Mouse (Mus musculus): ENCODE results near the gene Tubd1. TPM values are rescaled to one million over a fixed set of nuclear protein-coding genes. Genes with fewer than 3 reads are reported as not detected.

The Tubd1 gene
- polyA plus RNA-seq, 1 experiment, result 6.6 TPM

- Histone ChIP-seq H3K36me3 (ENCODE audit: control insufficient read depth, insufficient read depth) (no peaks in the 10 kb centered on the region), H3K27me3 (ENCODE audit: control insufficient read depth, insufficient read depth, insufficient read length) (no peaks in the 10 kb centered on the region), H3K4me2 (ENCODE audit: low read depth) (no peak overlapping the region), H3ac (ENCODE audit: control insufficient read depth, insufficient read length) (no peak overlapping the region), H3K4me3 (no peak overlapping the region), H3K79me2 (ENCODE audit: control insufficient read depth, insufficient read depth) (no peaks in the 10 kb centered on the region)
- peak in 2 of 3 experiments; percentile 69 to 70 for TF ChIP-seq MYOD1 (IDR thresholded peaks at IDR 0.05; ENCODE audit: control insufficient read depth in 1 of 3, insufficient read length in 2 of 3, low read depth in 2 of 3)
- no peak for TF ChIP-seq POLR2AphosphoS2 (IDR thresholded peaks at IDR 0.05; ENCODE audit: insufficient read length, low read depth)
- no peak for TF ChIP-seq MAX (IDR thresholded peaks at IDR 0.05; ENCODE audit: low read depth)
- TF ChIP-seq POLR2A (IDR thresholded peaks at IDR 0.05; ENCODE audit: insufficient read length, low read depth), result no peak
- no peak for TF ChIP-seq TCF3 (IDR thresholded peaks at IDR 0.05; ENCODE audit: insufficient read length, low read depth)
- TF ChIP-seq TCF12 (IDR thresholded peaks at IDR 0.05; ENCODE audit: insufficient read depth, poor library complexity, severe bottlenecking), result peak; percentile 26
- no peak for TF ChIP-seq CEBPB (IDR thresholded peaks at IDR 0.05; ENCODE audit: insufficient read depth, poor library complexity, severe bottlenecking)
Observed at GRCm38 (mm10) chr11:86611991-86612390, 67.2 kb downstream of the Tubd1 start.

- peaks cover 12% of the 10 kb centered on the region for H3K79me2 ChIP-seq (ENCODE audit: control insufficient read depth, insufficient read depth)
- TF ChIP-seq REST (IDR thresholded peaks at IDR 0.05; ENCODE audit: insufficient read depth, insufficient read length) (no peak), MYOD1 (IDR thresholded peaks at IDR 0.05; ENCODE audit: control insufficient read depth in 1 of 3, insufficient read length in 2 of 3, low read depth in 2 of 3) (peak in 1 of 3 experiments; percentile 14), E2F4 (IDR thresholded peaks at IDR 0.05; ENCODE audit: insufficient read depth) (no peak), POLR2A (IDR thresholded peaks at IDR 0.05; ENCODE audit: insufficient read length, low read depth) (no peak), CEBPB (IDR thresholded peaks at IDR 0.05; ENCODE audit: insufficient read depth, poor library complexity, severe bottlenecking) (no peak), SRF (IDR thresholded peaks at IDR 0.05; ENCODE audit: control insufficient read depth, insufficient read length, low read depth) (no peak)
- H3K36me3 ChIP-seq (ENCODE audit: control insufficient read depth, insufficient read depth), result no peaks in the 10 kb centered on the region
- H3K4me2 ChIP-seq (ENCODE audit: low read depth), result peak overlapping the region; percentile 63
- H3K4me3 ChIP-seq, result no peak overlapping the region
- H3ac ChIP-seq (ENCODE audit: control insufficient read depth, insufficient read length), result no peak overlapping the region
- H3K27me3 ChIP-seq (ENCODE audit: control insufficient read depth, insufficient read depth, insufficient read length), result no peaks in the 10 kb centered on the region
Observed at GRCm38 (mm10) chr11:86614056-86614530, 69.3 kb downstream of the Tubd1 start.

GRCm38 (mm10) chr11:86614607-86615006 is 69.8 kb downstream of the Tubd1 start:
- H3K4me3 ChIP-seq, result no peak overlapping the region
- TF ChIP-seq REST (IDR thresholded peaks at IDR 0.05; ENCODE audit: insufficient read depth, insufficient read length) (no peak), SRF (IDR thresholded peaks at IDR 0.05; ENCODE audit: control insufficient read depth, insufficient read length, low read depth) (no peak), USF1 (IDR thresholded peaks at IDR 0.05; ENCODE audit: low read depth) (no peak), CEBPB (IDR thresholded peaks at IDR 0.05; ENCODE audit: insufficient read depth, poor library complexity, severe bottlenecking) (no peak), MYOD1 (IDR thresholded peaks at IDR 0.05; ENCODE audit: control insufficient read depth in 1 of 3, insufficient read length in 2 of 3, low read depth in 2 of 3) (no peak)

More at GRCm38 (mm10) chr11:86614607-86615006, 69.8 kb downstream of the Tubd1 start:
- peak overlapping the region; percentile 63 for H3K4me2 ChIP-seq (ENCODE audit: low read depth)
- no peak overlapping the region for H3ac ChIP-seq (ENCODE audit: control insufficient read depth, insufficient read length)
- peaks cover 12% of the 10 kb centered on the region for H3K79me2 ChIP-seq (ENCODE audit: control insufficient read depth, insufficient read depth)
- H3K27me3 ChIP-seq (ENCODE audit: control insufficient read depth, insufficient read depth, insufficient read length), result no peaks in the 10 kb centered on the region
- no peaks in the 10 kb centered on the region for H3K36me3 ChIP-seq (ENCODE audit: control insufficient read depth, insufficient read depth)

Other genes with a start within 250 kb of the Tubd1 start
- 6.2 TPM for gene Med13, start 187.4 kb upstream of the Tubd1 start, polyA plus RNA-seq (2012; fragmentation: generic; extraction: Trizol)
- gene Rnft1, start 60.3 kb upstream of the Tubd1 start, polyA plus RNA-seq (2012; fragmentation: generic; extraction: Trizol), result 8.2 TPM
- gene Rps6kb1, start 186 bp upstream of the Tubd1 start, polyA plus RNA-seq (2012; fragmentation: generic; extraction: Trizol), result 13.0 TPM
- 169 TPM for gene Vmp1, start 138.8 kb downstream of the Tubd1 start, polyA plus RNA-seq (2012; fragmentation: generic; extraction: Trizol)
- 22.6 TPM for gene Ptrh2, start 139.0 kb downstream of the Tubd1 start, polyA plus RNA-seq (2012; fragmentation: generic; extraction: Trizol)
- 86.1 TPM for gene Cltc, start 212.6 kb downstream of the Tubd1 start, polyA plus RNA-seq (2012; fragmentation: generic; extraction: Trizol)